Mouse (Mus musculus): ENCODE measurements around the gene Mbnl2.

Mbnl2 gene

DNA sequence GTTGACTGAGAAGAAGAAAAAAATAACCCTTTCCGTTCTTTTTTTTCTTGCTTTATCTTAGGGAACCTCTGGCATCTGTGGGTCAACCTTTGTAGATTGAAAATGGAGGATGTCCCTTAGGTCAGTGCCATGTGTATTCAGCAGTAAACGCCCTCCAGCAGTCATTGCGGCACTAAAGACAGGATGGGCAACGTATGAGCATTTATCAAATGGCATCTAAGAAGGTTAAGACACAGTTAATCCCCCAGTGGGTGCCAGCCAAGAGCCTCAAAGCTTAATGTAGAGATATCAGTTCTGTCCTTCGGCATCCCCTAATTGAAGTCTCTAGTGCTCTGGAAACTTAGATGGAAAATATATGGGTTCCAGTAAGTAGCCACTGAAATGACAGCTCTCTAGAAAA lies 723 bp upstream of the Mbnl2 start:
- no peak for DNase-seq (ENCODE audit: low spot score)

GRCm38 (mm10) chr14:120276343-120277080 lies 1.0 kb downstream of the Mbnl2 start:
- DNase-seq (ENCODE audit: low spot score), result peak; percentile 44

- peak; percentile 75 for DNase-seq (ENCODE audit: low spot score)
Measured at GRCm38 (mm10) chr14:120277081-120277656, 1.7 kb downstream of the Mbnl2 start.

- peak; percentile 63 for DNase-seq (ENCODE audit: low spot score)
Measured at GRCm38 (mm10) chr14:120278290-120279244, 3.1 kb downstream of the Mbnl2 start.

DNA sequence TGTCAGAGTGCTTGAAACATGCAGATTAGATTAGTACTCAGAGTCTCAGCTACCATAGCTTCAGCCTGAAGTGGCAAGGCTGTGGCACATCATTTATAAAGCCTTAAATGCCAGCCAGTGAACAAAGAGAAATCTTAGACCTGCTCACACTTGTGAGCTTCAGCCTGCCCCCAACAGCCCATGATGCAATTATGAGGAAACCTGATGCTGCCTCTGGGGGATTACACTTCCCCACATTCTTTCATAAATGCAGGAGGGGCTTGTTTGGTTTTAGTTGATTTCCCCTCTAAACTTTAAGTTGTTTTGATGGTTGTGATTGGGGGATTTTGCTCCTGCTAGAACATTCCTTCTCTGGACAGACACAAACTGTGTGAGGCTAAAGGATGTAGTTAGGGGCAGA lies 4.7 kb downstream of the Mbnl2 start:
- peak; percentile 60 for DNase-seq (ENCODE audit: low spot score)

DNA sequence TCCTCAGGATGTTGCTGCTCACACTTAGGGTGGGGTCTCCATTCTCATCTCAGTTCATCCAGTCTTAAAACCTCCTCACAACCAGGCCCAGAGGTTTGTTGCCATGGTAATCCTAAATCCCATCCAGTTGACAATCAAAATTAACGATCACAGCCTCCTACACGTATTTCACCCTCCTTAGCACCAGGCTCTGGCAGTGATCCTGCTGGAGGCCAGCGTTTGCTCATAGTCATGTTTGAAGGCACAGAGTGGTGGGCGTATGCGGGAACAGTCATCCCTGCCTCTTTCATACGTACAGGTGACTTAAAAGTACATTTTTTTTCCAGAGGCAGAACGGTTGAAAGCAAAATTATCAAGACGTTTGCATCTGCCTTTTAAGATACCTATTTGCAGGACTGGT lies 8.3 kb downstream of the Mbnl2 start:
- no peak for DNase-seq (ENCODE audit: low spot score)

DNA sequence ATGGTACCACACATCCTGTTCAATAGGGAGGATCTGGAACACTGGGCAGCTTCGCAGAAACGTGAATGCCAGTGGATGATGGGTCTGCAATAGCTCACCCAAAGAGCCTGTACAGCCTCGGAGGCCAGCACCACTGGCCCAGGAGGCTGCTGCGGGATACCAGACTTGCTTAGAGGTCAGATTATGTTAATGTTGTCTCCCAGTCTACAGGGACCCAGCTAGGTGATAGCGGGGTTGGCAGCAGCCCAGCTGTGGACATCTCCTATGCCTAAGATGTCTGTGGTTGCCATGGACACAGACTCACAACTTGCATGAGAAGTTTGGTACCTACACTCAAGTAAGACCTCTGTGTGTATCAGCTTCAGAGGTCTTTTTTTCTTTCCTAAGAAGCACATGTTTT lies 9.0 kb downstream of the Mbnl2 start:
- DNase-seq (ENCODE audit: low spot score), result no peak

GRCm38 (mm10) chr14:120287121-120287986 lies 11.9 kb downstream of the Mbnl2 start:
- no peak for DNase-seq (ENCODE audit: low spot score)

DNA sequence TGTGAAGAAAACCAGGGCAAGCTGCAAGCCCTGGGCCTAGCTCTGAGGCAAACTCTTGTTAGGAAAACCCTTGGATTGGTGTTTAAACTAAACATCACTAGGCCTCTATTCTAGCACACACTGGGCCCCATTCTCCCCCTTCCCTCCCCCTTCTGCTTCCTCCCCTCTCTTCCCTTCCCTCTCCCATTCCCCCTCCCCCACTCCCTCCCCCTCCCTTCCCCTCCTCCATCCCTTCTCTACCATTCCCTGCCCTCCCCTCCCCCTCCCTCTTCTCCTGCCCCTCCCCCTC lies 12.5 kb downstream of the Mbnl2 start:
- no peak for DNase-seq (ENCODE audit: low spot score)

DNA sequence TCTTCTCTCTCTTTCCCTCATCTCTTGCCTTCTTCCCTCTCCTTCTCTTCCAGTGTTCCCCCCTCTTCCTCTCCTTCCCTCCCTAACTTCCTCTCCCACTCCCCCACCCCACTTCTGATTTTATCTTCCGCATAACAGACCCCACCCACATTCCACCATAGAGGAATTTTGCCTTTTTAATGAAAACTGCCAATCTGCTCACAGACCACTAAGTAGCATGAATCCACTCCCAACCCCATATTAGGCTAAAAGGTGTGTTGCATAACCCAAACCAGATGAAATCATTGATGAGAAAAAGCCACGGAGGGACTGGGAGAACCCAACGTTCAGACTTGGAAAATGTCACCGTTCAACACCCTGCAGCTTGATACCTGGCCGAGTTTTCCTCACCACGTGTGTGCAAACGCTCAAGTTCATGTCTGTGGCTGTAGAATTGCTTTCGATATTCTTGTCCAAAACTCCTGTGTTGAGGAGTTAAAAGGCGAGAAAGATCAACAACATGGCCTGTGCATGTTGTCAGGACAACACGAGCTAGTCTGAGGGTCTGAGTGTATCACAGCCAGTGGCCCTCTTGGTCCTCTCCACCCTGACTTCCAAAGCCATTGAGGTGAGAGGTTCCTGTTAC lies 13.0 kb downstream of the Mbnl2 start:
- DNase-seq (ENCODE audit: low spot score), result no peak

GRCm38 (mm10) chr14:120289065-120289464 lies 13.6 kb downstream of the Mbnl2 start:
- DNase-seq (ENCODE audit: low spot score), result no peak

DNA sequence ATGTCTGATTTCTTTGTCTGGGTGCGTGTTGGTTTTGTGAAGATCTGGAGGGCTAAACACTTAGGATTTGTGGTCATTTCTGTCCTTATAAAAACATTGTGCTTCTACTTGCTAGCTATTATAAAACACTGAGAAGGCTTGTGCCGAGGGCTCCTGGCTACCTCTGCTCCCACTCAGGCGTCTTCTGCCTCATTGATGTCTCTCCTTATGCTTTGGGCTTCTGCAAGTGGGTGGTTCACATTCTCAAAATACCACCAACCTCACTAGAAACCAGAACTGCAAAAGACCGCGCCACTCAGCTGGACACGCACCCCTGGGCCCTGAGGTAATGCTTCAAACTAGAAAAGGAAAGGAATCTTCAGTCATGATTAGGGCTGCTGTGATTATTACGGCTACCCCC lies 14.1 kb downstream of the Mbnl2 start:
- DNase-seq (ENCODE audit: low spot score), result no peak

GRCm38 (mm10) chr14:120291226-120291757 lies 15.8 kb downstream of the Mbnl2 start:
- DNase-seq (ENCODE audit: low spot score), result no peak

GRCm38 (mm10) chr14:120292133-120292532 lies 16.7 kb downstream of the Mbnl2 start:
- DNase-seq (ENCODE audit: low spot score), result no peak

DNA sequence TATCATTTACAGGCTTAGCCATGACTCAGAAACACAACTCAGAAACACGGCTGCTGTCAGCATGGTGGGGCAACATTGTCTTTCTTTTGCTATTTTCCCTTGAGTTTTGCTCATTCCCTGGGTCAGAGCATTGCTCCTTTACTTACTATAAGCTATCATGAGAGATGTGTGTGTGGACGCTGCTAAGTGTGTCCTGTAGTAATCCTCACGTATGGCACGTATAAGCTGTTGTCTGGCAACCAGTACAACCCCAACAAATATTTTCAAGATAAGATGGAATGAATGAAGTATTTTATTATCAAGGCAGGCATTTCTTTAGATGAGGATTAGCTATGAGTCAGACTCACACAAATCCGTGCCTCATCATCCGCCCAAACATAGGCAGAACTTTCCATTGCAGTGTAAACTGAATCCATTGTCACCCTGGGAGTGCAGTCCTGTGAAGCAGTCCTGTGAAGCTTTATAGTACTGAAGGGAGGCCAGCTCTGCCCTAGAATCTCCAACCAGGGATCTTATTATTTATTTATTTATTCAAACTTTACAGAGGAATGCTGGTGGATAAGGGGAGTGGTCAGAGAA lies 17.2 kb downstream of the Mbnl2 start:
- no peak for DNase-seq (ENCODE audit: low spot score)

- DNase-seq (ENCODE audit: low spot score), result no peak
Measured at GRCm38 (mm10) chr14:120294480-120294879, 19.0 kb downstream of the Mbnl2 start.

- DNase-seq (ENCODE audit: low spot score), result no peak
Measured at GRCm38 (mm10) chr14:120295355-120296220, 20.1 kb downstream of the Mbnl2 start.

- no peak for DNase-seq (ENCODE audit: low spot score)
Measured at GRCm38 (mm10) chr14:120296231-120297006, 20.9 kb downstream of the Mbnl2 start.

GRCm38 (mm10) chr14:120297137-120297749 lies 21.8 kb downstream of the Mbnl2 start:
- DNase-seq (ENCODE audit: low spot score), result no peak

All from embryo, embryonic 10 days (tissue).